Mouse (Mus musculus) c-Kit-positive CD71-negative TER-119-negative erythroid progenitor cells, embryonic 14.5 days (primary cell): ENCODE measurements around the gene Pnma5.

Experiments used
- DNase-seq: peaks from one replicate; pipeline ENCODE4 v3.0.0-alpha.2; 2013; ENCODE audit warnings: low read depth

Gene Pnma5

GRCm38 (mm10) chrX:72985607-72986006, 51.3 kb downstream of the Pnma5 start:
- no peak for DNase-seq
